Mouse (Mus musculus): ENCODE results near the gene Inpp5a.

Inpp5a gene

DNA sequence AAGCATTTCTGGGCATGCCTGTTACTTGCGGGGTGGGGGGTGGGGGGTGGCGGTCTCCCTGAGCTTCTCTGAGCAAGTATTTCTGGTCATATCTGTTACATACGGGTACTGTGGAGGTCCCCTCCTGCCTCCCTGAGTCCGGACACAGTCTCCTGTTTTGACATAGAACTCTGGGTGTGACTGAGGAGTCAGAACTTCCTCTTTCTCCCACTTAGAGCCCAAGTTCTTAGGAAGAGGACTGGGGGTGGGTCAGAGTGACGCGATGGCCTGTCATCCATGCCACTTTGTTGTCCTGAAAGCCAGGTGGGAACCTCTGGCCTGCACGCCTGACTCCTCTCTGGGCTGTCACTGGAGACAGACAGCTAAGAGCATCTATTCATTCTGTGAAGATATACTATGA is 11.5 kb upstream of the Inpp5a start:
- no peak for DNase-seq

- DNase-seq, result no peak
These were observed 10.6 kb upstream of the Inpp5a start for GRCm38 (mm10) chr7:139378355-139378754.

DNA sequence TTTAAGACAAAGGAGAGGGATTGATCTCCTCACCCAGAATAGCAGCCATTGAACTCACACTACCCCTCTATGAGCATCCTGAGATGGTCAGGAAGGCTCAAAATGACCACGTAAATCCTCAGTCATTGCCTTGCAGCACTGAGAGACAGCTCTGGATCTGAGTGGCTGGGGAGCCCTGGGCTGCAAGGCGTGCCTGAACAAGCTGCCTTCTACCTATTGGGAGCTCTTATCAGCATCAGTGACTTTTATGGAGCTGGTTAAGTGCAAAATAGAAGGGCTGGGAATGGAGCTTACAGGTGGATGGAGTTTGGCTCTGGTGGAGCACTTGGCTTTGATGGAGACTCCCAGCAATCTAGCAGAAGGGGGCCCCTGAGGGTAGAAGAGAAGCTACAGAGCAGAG is 9.2 kb upstream of the Inpp5a start:
- DNase-seq, result no peak

DNA sequence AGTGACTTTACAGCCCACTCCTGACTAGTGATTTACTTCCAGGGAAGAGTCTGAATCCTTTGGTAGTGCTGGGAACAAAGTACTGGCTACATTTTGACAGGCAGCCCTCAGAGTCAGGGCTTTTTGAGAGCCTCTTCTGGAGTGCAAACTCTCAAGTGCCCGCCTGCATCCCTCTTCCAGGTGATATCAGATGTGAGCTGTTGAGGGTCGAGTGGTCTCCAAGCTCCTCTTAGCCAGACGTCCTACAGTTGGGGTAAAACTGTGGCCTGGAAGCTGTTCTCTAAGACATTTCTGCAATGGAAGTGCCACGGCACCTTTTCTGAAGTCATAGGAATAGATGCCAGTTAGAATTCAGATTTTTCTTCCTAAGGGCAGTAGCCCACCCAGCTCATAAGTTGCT is 8.7 kb upstream of the Inpp5a start:
- DNase-seq, result no peak

DNA sequence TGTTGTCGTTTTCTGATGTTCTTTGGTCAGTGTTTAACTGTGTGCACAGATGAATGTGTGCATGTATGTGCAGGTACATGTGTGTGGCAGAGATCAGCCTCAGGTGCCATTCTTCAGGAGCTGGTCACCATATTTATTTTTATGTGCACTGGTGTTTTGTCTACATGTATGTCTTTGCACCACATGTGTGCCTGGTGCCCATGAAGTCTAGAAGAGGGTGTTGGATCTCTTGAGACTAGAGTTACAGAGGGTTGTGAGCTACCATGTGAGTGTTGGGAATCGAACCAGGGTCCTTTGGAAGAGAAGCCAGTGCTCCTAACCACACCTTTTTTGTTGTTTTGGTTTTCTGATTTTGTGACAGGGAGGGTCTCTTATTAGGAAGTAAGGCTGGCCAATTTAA is 7.0 kb upstream of the Inpp5a start:
- no peak for DNase-seq

- DNase-seq, result no peak
These were observed 6.1 kb upstream of the Inpp5a start for GRCm38 (mm10) chr7:139382796-139383195.

DNA sequence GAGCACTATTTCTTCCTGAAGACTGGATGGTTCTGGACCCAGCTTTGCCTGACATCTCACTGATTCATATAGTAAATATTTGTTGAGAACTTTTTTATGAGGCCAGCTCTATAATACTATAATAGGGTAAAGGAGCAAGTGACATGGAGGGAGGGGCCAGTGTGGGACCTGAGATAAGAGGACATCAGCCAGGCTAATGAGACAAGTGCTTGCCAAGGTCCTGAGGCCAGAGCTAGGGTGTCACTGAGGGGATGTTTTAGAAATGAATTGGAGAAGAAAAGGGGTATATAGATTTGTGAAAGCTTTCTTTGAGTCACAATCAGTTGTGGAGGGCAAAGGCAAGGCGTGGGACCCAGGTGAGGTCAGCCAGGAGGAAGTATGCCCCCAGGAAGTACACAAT is 4.4 kb upstream of the Inpp5a start:
- DNase-seq, result no peak

GRCm38 (mm10) chr7:139384916-139385530 is 3.9 kb upstream of the Inpp5a start:
- peak; percentile 80 for DNase-seq

DNA sequence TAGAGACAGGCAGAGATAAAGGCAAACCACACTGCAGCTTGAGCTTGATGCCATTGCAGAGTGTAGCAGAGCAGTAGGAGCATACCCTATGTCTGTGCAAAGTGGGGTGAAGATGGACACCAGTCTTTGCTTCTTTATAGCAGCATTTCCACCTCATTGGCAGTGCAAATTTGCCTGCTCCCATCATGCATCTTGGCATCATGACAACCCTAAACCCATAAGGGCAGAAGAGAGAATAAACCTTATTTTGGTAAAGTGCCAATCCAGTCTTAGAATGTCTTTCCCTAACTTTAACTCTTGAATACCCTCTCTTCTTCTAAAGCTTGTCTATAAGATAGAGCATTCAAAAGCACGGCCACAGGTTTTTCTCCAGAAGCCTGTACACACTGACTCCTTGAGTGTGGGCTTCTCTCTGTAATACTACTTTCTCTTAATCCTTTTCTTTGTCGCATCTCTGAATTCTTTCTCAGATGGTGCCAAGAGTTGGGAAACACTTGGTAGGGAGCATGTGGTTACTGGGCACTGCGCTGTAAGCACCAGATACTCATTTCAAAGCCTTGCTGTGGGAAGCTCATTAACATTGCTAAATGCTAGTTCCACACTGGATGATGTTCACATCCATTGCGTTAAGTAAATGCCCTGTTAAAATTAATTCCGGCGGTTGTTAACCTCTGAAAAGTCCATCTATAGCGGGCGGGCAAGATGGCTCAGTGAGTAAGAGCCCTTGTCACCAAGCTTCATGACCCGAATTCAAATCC is 1.8 kb upstream of the Inpp5a start:
- DNase-seq, result peak; percentile 48

GRCm38 (mm10) chr7:139387921-139388669 is 814 bp upstream of the Inpp5a start:
- DNase-seq, result peak; percentile 78

- peak; percentile 77 for DNase-seq
These were observed 378 bp downstream of the Inpp5a start for GRCm38 (mm10) chr7:139389213-139389761.

- DNase-seq, result peak; percentile 85
These were observed 1.5 kb downstream of the Inpp5a start for GRCm38 (mm10) chr7:139390380-139390779.

DNA sequence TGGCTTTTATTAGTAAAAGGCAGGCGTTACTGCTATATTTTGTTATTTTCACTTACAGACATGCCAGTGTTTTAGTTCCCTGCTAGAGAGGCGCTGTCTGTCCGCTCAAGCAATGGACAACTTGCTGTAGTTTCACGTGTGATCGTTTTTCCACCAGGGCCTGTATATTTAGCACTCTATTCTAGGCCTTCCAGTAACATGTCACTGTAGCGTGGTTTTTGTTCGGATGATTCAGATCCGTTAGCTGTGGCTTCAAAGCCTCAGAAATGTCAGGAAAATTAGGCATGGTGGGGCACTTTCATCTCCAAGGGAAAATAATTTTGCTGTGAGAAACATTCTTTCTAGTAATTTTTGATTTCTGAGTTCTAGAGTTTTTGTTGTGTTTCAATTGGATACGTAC is 2.0 kb downstream of the Inpp5a start:
- no peak for DNase-seq

GRCm38 (mm10) chr7:139391691-139392090 is 2.8 kb downstream of the Inpp5a start:
- peak; percentile 40 for DNase-seq

DNA sequence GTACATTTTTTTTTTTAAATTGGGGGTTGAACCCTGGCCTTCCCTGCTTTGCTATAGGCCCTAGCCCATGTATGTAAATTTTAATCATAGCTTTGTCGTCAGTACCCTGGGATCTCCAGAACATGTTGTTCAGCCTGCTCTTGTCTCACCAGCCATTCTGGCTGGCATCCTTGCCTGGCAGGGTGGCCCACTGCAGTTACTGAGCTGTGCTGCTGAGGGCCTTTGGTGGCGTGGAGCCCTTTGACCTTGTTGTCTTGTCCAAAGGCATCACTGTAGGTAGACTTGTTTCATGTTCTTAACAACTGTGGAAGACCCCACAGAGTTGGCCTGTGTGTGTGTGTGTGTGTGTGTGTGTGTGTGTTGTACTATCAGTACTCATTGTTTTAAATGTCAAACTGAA is 3.2 kb downstream of the Inpp5a start:
- peak; percentile 58 for DNase-seq

DNA sequence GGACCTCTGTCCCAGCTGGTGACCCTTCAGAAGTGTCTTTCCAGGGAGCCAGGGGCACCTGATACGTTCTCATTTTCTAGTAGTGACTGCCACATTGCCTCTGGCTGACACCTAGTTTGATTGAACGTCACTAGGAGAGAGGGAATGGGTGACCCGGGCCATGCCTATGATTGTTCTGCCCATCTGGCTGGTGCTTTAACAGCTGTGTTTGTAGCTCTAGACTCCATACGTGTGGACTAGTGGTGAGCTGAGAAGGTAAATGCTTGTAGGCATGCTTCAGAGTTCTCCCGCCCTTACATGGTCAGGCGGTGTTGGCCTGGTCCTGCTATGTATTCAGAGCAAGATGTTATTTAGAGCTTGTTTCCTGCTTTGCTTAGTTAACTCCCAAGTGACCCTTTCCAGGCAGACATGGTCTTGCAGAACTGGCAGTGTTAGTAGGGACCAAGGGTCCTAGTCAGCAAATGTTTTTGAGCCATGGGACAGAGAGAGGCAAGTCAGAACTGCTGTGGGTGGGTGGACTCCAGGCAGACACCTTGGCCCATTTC is 3.9 kb downstream of the Inpp5a start:
- peak; percentile 30 for DNase-seq

DNA sequence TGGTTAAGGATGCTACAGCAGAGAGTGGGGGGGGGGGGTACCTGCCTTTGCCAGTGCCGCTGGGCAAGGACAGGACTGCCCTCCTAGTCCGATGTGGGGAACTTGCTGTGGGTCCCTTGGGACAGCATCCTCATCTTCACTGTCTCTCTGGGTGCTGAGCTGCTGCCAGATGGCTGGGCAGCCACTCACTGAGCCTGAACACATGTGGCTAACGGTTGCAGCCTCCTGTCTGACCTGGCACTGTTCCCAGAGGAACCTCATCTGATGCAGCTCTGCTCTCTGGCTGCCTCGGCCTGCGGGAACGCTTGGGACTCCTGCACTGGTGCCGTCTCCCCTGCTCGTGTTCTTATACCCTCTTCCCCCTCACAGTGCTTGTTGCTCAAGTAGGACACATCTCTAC is 8.6 kb downstream of the Inpp5a start:
- peak; percentile 78 for DNase-seq

DNA sequence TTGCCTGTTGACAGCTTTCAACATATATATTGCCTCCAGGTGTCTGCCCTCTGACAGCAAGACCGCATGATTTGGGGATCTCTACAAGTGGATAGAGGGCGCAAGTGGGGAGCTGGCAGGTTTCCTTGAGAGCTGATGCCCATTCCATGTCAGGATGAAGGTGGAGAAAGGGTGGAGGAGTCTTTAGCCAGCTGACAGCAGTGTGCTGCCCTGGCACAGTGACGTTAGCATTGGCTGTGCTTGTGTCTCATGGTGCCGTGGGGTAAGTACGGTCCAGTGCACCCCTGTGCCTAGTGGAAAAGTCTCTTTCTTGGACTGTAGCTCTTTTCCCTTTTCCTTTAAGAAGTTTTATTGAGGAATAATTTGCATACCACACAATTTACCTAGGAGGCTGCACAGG is 9.2 kb downstream of the Inpp5a start:
- peak; percentile 71 for DNase-seq

GRCm38 (mm10) chr7:139398530-139399021 is 9.7 kb downstream of the Inpp5a start:
- DNase-seq, result no peak

GRCm38 (mm10) chr7:139399572-139399971 is 10.7 kb downstream of the Inpp5a start:
- peak; percentile 44 for DNase-seq

GRCm38 (mm10) chr7:139399977-139400685 is 11.2 kb downstream of the Inpp5a start:
- DNase-seq, result peak; percentile 38

- no peak for DNase-seq
These were observed 12.0 kb downstream of the Inpp5a start for GRCm38 (mm10) chr7:139400926-139401325.
